Mouse (Mus musculus) E14TG2a.4 (cell line): ENCODE measurements around the gene Skil.

Source experiments
- H3K27me3 ChIP-seq: 2 replicates; pipeline ENCODE4 v1.6.1; 2014; ENCODE audit warnings: low read length, control low read depth; ENCODE audit not compliant: insufficient read depth
- H3K36me3 ChIP-seq: 2 replicates; pipeline ENCODE4 v1.6.1; 2014; ENCODE audit warnings: low read length, control low read depth; ENCODE audit not compliant: insufficient read depth
- H3K4me1 ChIP-seq: replicated peaks from 2 replicates; pipeline ENCODE4 v1.6.1; 2014; ENCODE audit warnings: low read depth, low read length, control low read depth
- H3K4me3 ChIP-seq: replicated peaks from 2 replicates; pipeline ENCODE4 v1.5.1; 2014; ENCODE audit warnings: mild to moderate bottlenecking, low read length
- H3K9me3 ChIP-seq: 2 replicates; pipeline ENCODE4 v1.6.1; 2014; ENCODE audit warnings: low read length, control low read depth
- CTCF ChIP-seq: conservative IDR thresholded peaks from 2 replicates; pipeline ENCODE4 v1.5.1; 2014; ENCODE audit warnings: low read length
- NANOG ChIP-seq: IDR thresholded peaks from 2 replicates; pipeline ENCODE4 v1.6.1; 2014; ENCODE audit warnings: borderline replicate concordance, low read length, mixed read lengths
- POU5F1 ChIP-seq: IDR thresholded peaks from 2 replicates; pipeline ENCODE4 v1.6.1; 2014; ENCODE audit warnings: low read length, borderline replicate concordance

Gene Skil

GRCm38 (mm10) chr3:31165803-31166202 lies 70.9 kb downstream of the Skil start:
- no peak for TF ChIP-seq POU5F1
- no peak for TF ChIP-seq CTCF
- TF ChIP-seq NANOG = no peak
- Histone ChIP-seq H3K36me3 (no peaks in the 10 kb centered on the region), H3K4me3 (no peak overlapping the region), H3K4me1 (peaks cover 22% of the 10 kb centered on the region), H3K27me3 (no peaks in the 10 kb centered on the region), H3K9me3 (no peaks in the 10 kb centered on the region)

DNA sequence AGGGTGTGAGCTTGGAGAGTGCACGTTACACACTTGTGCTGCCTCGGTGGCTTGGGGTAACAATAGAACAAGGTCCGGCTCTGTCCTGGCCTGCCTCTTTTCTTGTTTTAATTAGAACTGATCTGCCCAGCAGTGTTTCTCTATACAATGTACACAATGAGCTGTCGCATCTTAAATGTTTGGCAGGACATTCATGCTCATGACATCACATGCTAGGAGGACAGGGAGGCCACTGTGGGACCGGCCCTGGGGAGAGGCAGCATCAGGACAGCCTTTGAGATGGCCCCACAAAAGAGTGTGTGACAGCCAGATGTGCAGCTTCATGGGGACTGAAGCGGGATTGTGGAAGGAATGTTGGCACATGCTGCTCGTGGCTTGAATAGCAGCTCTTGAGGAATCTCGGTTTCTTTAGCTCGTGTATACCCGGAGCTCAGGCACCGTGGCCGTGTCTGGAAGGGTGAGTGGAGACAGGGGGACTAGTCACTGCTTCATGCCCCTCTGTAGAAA lies 71.6 kb downstream of the Skil start:
- H3K4me1 ChIP-seq = peaks cover 16% of the 10 kb centered on the region
- no peak overlapping the region for H3K4me3 ChIP-seq
- H3K9me3 ChIP-seq = no peaks in the 10 kb centered on the region
- H3K27me3 ChIP-seq = no peaks in the 10 kb centered on the region
- TF ChIP-seq CTCF (no peak), POU5F1 (no peak), NANOG (no peak)
- H3K36me3 ChIP-seq = no peaks in the 10 kb centered on the region
